Mouse (Mus musculus): ENCODE data around the gene Tnpo2.

The Tnpo2 gene

GRCm38 (mm10) chr8:85027922-85028321 is 8.8 kb upstream of the Tnpo2 start:
- no peak for DNase-seq

DNA sequence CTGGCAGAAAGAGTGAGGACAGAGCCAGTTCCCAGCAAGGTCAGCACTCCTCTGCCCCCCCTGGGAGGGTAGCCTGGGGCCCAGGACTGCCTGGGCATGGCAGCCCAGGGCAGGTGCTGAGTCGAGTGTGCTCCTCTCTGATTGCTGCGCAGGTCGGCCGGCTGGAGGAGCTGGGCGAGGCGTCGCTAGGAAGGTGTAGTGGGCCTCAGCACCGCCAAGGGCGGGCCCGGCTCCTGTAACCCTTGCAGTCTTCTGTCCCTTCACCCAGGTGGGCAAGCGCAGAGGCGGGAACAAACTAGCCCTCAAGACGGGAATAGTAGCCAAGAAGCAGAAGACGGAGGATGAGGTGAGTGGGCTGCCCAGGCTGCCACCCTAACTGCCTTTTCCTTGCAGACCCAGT is 7.4 kb upstream of the Tnpo2 start:
- DNase-seq = no peak

- DNase-seq = no peak
These were observed 3.9 kb upstream of the Tnpo2 start for GRCm38 (mm10) chr8:85032622-85033311.

- no peak for DNase-seq
These were observed 2.8 kb upstream of the Tnpo2 start for GRCm38 (mm10) chr8:85033867-85034266.

GRCm38 (mm10) chr8:85034764-85035163 is 2.0 kb upstream of the Tnpo2 start:
- DNase-seq = peak; percentile 73

GRCm38 (mm10) chr8:85035165-85035727 is 1.5 kb upstream of the Tnpo2 start:
- no peak for DNase-seq

DNA sequence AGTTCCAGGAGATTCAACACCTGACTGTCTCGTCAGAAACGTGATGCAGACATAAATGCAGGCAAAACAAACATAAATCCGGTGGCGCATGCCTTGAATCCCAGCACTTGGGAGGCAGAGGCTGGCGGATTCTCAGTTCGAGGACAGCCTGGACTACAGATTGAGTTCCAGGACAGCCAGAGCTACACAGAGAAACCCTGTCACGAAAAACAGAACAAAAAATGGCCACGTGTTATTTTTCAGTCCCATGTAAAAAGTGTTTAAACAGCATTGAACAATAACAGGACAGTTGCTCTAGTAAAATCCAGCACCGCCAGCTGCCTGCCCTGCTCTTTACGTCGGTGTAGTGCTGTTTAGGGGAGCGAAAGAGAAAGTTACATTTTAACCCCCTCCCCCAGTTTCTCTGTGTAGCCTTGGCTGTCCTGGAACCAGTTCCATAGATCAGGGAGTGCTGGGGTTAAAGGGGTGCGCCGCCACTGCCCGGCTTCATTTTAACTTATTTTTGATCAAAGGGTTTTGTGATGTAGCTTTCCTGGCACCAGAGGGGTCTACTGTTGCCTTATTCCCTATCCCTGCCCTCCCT is 896 bp upstream of the Tnpo2 start:
- no peak for DNase-seq

GRCm38 (mm10) chr8:85036381-85036717 is 366 bp upstream of the Tnpo2 start:
- no peak for DNase-seq

- DNase-seq = no peak
These were observed 608 bp downstream of the Tnpo2 start for GRCm38 (mm10) chr8:85037366-85037680.

DNA sequence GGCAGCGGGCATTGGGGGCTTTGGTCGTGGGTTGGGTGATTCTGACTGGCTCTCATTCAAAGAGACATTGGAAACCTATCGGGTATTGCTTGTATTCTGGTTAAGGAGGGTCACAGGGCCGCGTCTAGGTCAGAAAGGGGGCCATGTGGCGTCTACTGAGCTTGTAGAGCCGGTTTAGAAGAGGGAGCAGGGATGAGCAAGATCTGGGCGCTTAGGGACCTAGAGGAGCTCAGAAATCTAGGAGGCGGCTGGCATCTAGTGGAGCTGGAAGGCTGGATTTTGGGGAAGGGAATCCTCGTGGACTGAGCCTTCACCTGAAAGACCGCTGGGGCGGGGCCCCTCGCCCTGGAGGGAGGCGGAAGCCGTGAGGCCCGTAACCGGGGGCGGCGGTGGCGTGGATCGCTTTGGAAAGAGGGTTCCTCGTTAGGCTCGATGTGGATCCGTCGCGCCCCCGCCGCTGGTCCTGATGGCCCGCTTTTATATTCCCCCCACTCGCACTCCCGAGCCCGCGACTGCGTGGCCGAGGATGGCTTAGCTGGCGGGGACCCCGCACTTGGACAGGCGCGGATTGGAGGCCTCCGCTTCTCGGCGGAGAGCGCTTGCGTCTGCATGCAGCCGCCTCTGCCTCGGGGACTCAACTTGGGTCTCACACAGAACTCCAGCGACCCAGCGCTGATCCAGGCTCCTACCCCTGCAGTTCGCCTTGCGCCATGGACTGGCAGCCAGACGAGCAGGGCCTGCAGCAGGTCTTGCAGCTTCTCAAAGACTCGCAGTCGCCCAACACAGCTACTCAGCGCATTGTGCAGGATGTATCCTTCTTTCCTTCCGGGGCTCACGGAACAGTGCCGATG is 1.2 kb downstream of the Tnpo2 start:
- DNase-seq = peak; percentile 44

- no peak for DNase-seq
These were observed 6.9 kb downstream of the Tnpo2 start for GRCm38 (mm10) chr8:85043619-85044018.

DNA sequence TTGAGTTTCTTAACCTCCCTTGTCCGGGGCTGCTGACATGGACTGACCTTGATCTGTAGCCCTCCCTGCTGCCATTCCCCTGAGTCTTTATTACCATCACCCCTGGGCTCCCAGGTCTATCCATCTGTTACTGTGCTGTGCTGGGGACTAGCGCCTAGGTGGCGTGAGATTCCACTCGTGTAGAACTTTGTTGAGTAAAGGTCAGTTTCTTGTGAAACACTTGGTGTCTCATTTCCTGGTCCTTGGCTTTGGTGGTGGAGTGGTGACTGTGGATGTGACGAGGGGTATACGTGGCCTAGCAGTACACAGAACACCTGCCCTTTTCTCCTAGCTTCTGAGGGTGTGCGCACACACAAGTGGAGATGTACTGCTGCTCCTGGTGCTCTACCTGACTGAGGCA is 20.7 kb downstream of the Tnpo2 start:
- DNase-seq = no peak

DNA sequence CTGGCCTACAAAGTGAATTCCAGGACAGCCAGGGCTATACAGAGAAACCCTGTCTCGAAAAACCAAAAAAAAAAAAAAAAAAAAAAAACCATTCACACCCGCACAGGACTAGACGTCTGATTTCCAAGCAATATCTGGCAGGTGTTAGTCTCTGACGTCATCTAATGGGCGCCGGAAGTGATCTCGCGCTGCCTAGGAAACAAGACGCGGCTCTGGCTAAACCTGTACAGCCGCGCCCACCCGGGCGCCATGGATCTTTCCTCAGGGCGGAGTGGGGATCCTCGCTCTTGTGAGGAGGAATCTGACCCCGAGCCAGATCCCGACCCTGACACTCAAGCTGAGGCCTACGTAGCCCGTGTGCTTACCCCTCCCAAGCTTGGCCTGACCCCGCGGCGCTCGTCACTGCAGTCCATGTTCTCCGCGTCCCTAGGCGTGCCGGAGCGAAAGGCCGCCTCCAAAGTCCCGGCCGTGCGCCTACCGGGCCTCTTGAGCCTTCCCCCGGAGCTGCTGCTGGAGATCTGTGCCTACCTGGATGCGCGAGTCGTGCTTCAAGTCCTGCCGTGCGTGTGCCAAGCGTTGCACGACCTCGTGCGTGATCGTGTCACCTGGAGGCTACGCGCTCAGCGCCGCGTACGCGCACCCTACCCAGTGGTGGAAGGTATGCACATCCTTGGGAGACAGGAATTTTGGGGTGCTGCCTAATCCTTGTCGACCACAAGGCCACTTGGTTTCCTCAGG is 23.3 kb downstream of the Tnpo2 start, which contains the start of gene Fbxw9:
Fbxw9 (plus strand) TSS at position 177 of the 738 bp plus-strand sequence.
- DNase-seq = peak; percentile 94

GRCm38 (mm10) chr8:85062603-85063002 is 25.9 kb downstream of the Tnpo2 start:
- no peak for DNase-seq

DNA sequence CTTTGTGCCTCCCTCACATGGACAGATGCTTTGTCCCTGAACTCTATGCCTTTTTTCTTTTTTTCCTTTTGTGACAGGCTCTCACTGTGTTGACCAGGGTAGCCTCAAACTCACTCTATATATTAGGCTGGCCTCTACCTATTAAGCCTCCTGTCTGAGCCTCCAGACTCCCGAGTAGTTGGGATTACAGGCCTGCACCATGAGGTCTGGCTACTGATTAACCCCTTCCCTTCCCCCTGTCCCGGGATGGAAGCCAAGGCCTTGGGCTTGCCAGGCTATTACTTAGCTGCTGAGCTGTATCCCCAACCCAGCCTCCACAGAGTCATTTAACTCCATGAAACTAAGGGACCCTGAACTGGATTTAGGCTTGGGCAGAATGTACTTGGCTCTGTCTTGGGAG is 28.5 kb downstream of the Tnpo2 start:
- DNase-seq = no peak

GRCm38 (mm10) chr8:85067155-85067554 is 30.4 kb downstream of the Tnpo2 start:
- DNase-seq = no peak

DNA sequence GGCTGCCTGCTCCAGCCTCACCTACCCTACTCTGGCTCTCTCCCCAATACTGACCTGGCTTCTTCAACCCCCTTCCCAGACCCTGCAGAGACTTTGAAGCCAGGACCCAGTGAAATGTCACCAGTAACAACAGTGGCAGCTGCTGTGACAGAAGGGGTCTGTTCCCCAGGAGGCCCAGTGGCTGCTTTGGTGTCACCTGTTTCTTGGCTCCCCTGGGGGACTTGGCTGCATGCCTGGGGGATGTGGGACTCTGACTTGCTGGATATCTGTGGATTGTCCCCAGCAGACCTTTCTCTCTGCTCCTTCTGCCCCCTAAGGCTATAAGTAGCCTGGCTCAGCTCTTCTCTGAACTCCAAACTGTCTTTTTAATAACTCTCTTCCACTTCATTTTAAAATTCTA is 31.3 kb downstream of the Tnpo2 start, which contains the start of gene Gm5741:
Gm5741 (minus strand) TSS at position 1 of the 400 bp plus-strand sequence.
- no peak for DNase-seq

GRCm38 (mm10) chr8:85071041-85071440 is 34.3 kb downstream of the Tnpo2 start:
- DNase-seq = no peak

GRCm38 (mm10) chr8:85071514-85072281 is 35.0 kb downstream of the Tnpo2 start, which contains the start of gene Dhps:
Dhps (plus strand) TSS chr8:85071757.
- DNase-seq = peak; percentile 93

DNA sequence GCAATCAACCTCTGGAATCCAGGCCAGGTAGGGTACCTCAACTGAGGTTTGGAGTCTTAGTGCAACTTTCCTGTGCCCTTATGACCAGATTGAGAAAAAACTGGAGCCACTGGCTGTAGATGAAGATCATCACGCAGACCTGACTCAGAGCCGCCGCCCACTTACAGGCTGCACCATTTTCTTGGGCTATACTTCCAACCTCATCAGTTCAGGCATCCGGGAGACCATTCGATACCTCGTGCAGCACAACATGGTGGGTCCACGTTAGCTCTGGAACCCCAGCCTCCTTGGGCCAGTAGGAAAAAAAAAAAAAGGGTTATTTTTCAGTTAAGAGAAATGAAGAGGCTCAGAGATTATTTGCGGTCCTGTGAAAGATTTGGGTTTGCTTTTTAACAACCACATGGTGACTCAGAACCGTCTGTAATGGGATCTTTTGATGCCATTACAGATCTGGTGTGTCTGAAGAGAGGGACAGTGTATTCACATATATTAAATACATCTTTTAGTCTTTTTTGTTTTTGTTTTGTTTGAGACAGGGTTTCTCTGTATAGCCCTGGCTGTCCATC is 35.7 kb downstream of the Tnpo2 start:
- no peak for DNase-seq

GRCm38 (mm10) chr8:85073041-85073612 is 36.4 kb downstream of the Tnpo2 start:
- DNase-seq = no peak
